Mouse (Mus musculus): Measurements from ENCODE around the gene Prdm4. TPM values are rescaled to one million over a fixed set of nuclear protein-coding genes. Genes with fewer than 3 reads are reported as not detected.

Gene Prdm4
- polyA plus RNA-seq, 1 experiment from 2014 or later: 14.1 TPM

Other genes starting within 250 kb of the Prdm4 start
- 87.2 and 87.3 TPM in 2 replicates for gene Pwp1, start 87.6 kb downstream of the Prdm4 start, polyA plus RNA-seq (2015; fragmentation: Nextera tagmentation; extraction: Ambion mirVana)
- gene Ascl4, start 10.5 kb upstream of the Prdm4 start, polyA plus RNA-seq (2015; fragmentation: Nextera tagmentation; extraction: Ambion mirVana): 0.19 and 0.33 TPM in 2 replicates
- 194 and 196 TPM in 2 replicates for gene Rtcb, start 40.7 kb upstream of the Prdm4 start, polyA plus RNA-seq (2015; fragmentation: Nextera tagmentation; extraction: Ambion mirVana)
- 0.13 and 0.22 TPM in 2 replicates for gene Bpifc, start 94.8 kb upstream of the Prdm4 start, polyA plus RNA-seq (2015; fragmentation: Nextera tagmentation; extraction: Ambion mirVana)
- gene Fbxo7, start 104.8 kb upstream of the Prdm4 start, polyA plus RNA-seq (2015; fragmentation: Nextera tagmentation; extraction: Ambion mirVana): 22.9 and 26.4 TPM in 2 replicates